Mouse (Mus musculus) spleen, adult 2 months (tissue): Measurements from ENCODE around the gene Adcy4.

Source experiments
- CTCF ChIP-seq: fragments of 200-500 bp; IDR thresholded peaks from 2 replicates; pipeline ENCODE4 v1.5.1; 2011; ENCODE audit warnings: mild to moderate bottlenecking, inconsistent platforms; ENCODE audit not compliant: insufficient read depth, insufficient read length, insufficient replicate concordance; ENCODE audit errors: extremely low read depth
- POLR2A ChIP-seq: fragments of 200-500 bp; IDR thresholded peaks from 2 replicates; pipeline ENCODE4 v1.6.1; 2011; ENCODE audit warnings: low read depth, low read length, inconsistent platforms

GRCm38 (mm10) chr14:55788256-55789050 is 4.6 kb upstream of the Adcy4 start, which contains the start of gene Ripk3:
- TF ChIP-seq CTCF (no peak), POLR2A (0 out of 2 replicates have a peak, but pooled peaks have one; percentile 14)
